Mouse (Mus musculus) liver, adult 2 months (tissue): ENCODE measurements around the gene Ddx3x. TPM values are rescaled to one million over a fixed set of nuclear protein-coding genes. Genes with fewer than 3 reads are reported as not detected.

Experiments
- DNase-seq: peaks from one replicate; pipeline ENCODE4 v3.0.0-alpha.2; 2011; ENCODE audit warnings: low read depth, low spot score; ENCODE audit errors: extremely low read depth
- H3K27ac ChIP-seq: fragments of 200-500 bp; replicated peaks from 2 replicates; pipeline ENCODE4 v1.5.1; 2012; ENCODE audit warnings: low read depth, mild to moderate bottlenecking, control low read depth, inconsistent platforms, low read length; ENCODE audit not compliant: insufficient read depth
- H3K27me3 ChIP-seq: fragments of 200-500 bp; 2 replicates; pipeline ENCODE4 v1.6.1; 2012; ENCODE audit warnings: mild to moderate bottlenecking, moderate library complexity, low read length, inconsistent platforms; ENCODE audit not compliant: control insufficient read depth, insufficient read depth
- H3K36me3 ChIP-seq: fragments of 200-500 bp; 2 replicates; pipeline ENCODE4 v1.6.1; 2012; ENCODE audit warnings: low read length, inconsistent platforms; ENCODE audit not compliant: control insufficient read depth, insufficient read depth
- H3K4me1 ChIP-seq: fragments of 200-500 bp; 2 replicates; pipeline ENCODE4 v1.6.1; 2011; ENCODE audit warnings: low read length; ENCODE audit not compliant: control insufficient read depth, insufficient read depth
- H3K4me3 ChIP-seq: fragments of 200-500 bp; 2 replicates; pipeline ENCODE4 v1.5.1; 2011; ENCODE audit warnings: low read depth, mild to moderate bottlenecking, control low read depth, low read length, moderate library complexity; ENCODE audit not compliant: insufficient read depth
- H3K79me2 ChIP-seq: fragments of 200-500 bp; 2 replicates; pipeline ENCODE4 v1.6.1; 2012; ENCODE audit warnings: inconsistent platforms, mild to moderate bottlenecking, low read length, moderate library complexity; ENCODE audit not compliant: control insufficient read depth, insufficient read depth
- H3K9ac ChIP-seq: fragments of 200-500 bp; 2 replicates; pipeline ENCODE4 v1.6.1; 2012; ENCODE audit warnings: low read depth, mild to moderate bottlenecking, control low read depth, inconsistent platforms, low read length
- CTCF ChIP-seq: fragments of 200-500 bp; IDR thresholded peaks from 2 replicates; pipeline ENCODE4 v1.5.1; 2011; ENCODE audit warnings: low read depth, low read length, control low read depth
- POLR2A ChIP-seq: fragments of 200-500 bp; IDR thresholded peaks from 2 replicates; pipeline ENCODE4 v1.6.1; 2011; ENCODE audit warnings: low read length, control low read depth; ENCODE audit not compliant: insufficient read depth; ENCODE audit errors: extremely low read depth
- WGBS: fragments of 180-500 bp; shearing (Covaris S2); methylation state at CpG from one replicate; pipeline ENCODE4 v1.1.7; 2018; 5-methylcytosine and 5-hydroxymethylcytosine counted together
- polyA plus RNA-seq: library from polyadenylated mRNA; depleted of rRNA; stranded (reverse); fragments of >200 nt; gene quantifications from 2 replicates; pipeline ENCODE4 v1.2.3, GENCODE M21; 2012
- total RNA-seq: library from RNA; depleted of rRNA; stranded (reverse); fragments of >200 nt; gene quantifications from 2 replicates; pipeline ENCODE4 v1.2.3, GENCODE M21; 2014

The Ddx3x gene
- total and polyA plus RNA-seq, 2 experiments = 19.9 to 147 TPM

DNA sequence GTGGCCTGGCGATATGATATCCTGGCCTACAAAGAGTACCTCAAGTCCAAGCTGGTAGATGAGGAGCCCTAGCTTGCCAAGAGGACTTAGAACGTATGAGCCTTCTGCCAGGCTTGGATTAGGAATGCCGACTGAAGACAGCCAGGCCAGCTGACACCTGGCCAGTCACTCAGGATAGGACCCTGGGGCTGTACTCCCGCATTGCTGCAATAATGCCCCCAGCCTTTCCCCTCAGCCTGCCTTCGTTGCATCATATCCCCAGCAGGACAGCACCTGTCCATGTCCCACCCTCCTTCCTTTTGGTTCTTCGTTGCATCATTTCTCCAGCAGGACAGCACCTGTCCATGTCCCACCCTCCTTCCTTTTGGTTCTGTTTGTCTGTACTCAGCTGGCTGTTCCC is 41.3 kb upstream of the Ddx3x start:
- H3K36me3 ChIP-seq = no peaks in the 10 kb centered on the region
- no peaks in the 10 kb centered on the region for H3K27me3 ChIP-seq
- 87% methylated on average over 6 of the region's 6 CpGs for WGBS
- no peak overlapping the region for H3K27ac ChIP-seq
- no peaks in the 10 kb centered on the region for H3K79me2 ChIP-seq
- H3K4me1 ChIP-seq = peaks cover 4% of the 10 kb centered on the region
- H3K4me3 ChIP-seq = no peak overlapping the region
- TF ChIP-seq POLR2A (no peak), CTCF (no peak)
- no peak for DNase-seq
- H3K9ac ChIP-seq = no peak overlapping the region

DNA sequence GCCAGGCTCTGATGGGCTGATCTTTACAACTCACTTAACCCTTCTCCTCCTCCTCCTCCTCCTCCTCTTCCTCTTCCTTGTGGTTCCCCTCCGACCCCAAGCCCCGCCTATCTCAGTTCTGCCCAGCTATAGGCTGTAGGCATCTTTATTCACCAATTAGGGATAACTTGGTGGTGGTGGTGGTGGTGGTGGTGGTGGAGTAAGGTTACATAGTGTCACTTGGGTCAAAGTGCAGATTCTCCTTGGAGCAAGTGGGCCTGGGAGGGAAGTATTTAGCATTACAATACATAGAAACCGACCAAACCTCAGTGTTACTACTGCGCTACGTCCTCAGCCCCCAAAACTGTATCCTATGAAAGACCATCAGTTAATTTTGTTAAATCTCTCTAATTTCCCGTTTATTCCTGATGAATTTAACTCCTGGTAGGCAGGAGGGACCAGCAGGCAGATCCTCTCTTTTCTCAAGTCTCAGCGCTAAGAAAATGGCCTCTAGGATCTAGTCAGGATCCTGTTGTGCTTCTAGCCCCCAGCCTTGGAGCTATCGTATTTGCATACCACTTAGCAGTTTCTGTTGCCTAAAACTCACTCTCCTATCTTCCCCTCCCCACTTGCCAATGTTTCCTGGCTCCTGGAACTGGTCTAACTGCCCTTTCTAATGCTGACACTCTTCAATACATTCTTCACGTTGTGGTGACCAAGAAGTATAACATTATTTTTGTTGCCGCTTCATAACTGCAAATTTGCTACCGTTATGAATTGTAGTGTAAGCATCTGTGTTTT is 39.9 kb upstream of the Ddx3x start:
- no peak overlapping the region for H3K4me3 ChIP-seq

DNA sequence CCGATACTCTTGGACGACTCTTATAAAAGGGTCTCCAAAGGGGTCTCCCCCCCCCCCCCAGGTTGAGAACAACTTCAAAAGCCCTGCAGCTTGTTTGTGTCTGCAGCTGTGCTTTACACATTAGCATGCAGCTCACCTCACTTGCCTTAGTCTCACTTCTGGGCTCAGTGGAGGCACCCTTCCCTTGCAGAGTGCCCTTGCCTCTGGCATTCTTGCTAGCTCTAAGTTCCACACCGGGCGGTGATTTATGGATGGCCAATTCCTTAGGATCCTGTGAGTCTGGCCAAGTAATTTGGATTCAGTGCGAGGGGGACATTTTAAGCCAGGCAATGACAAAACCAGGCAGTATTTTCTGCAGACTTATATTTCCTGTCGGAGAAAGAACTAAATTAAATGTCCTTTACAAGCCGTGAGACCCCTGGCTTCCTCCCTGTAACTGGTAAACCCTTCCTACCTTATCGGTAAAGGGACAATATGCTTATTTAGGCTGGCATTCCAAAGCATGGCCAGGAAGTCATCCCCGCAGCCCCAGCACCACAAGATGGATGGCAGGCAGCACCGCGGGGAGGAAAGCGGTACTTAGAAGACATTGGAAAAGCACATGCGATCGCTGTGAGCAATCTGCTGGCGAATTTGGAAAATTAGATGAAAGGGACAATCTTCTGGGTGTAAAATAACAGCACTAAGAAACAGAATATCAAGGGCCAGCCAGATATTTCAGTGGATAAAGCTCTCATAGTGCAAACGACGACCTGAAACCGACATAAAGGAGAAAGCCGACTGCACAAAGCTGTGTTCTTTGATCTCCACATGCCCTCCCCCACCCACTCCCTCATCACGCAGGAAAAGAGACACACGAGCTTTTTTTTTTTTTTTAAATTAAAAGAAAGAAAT is 39.1 kb upstream of the Ddx3x start:
- Histone ChIP-seq H3K79me2 (no peaks in the 10 kb centered on the region), H3K36me3 (no peaks in the 10 kb centered on the region), H3K27me3 (no peaks in the 10 kb centered on the region), H3K9ac (peak overlapping the region; percentile 80), H3K4me1 (peaks cover 7% of the 10 kb centered on the region; the same call in 1 of the 2 replicates), H3K4me3 (peak overlapping the region; percentile 73), H3K27ac (peak overlapping the region; percentile 87)
- 18% methylated on average over 20 of the region's 21 CpGs for WGBS
- DNase-seq = peak; percentile 19
- no peak for TF ChIP-seq POLR2A
- no peak for TF ChIP-seq CTCF

More for the DNA sequence above, 39.9 kb upstream of the Ddx3x start:
- Histone ChIP-seq H3K9ac (no peak overlapping the region), H3K36me3 (no peaks in the 10 kb centered on the region), H3K27me3 (no peaks in the 10 kb centered on the region), H3K27ac (no peak overlapping the region), H3K79me2 (no peaks in the 10 kb centered on the region), H3K4me1 (peaks cover 9% of the 10 kb centered on the region)
- DNase-seq = no peak
- TF ChIP-seq CTCF = no peak
- no peak for TF ChIP-seq POLR2A
- WGBS = 58% methylated on average over 11 of the region's 11 CpGs

DNA sequence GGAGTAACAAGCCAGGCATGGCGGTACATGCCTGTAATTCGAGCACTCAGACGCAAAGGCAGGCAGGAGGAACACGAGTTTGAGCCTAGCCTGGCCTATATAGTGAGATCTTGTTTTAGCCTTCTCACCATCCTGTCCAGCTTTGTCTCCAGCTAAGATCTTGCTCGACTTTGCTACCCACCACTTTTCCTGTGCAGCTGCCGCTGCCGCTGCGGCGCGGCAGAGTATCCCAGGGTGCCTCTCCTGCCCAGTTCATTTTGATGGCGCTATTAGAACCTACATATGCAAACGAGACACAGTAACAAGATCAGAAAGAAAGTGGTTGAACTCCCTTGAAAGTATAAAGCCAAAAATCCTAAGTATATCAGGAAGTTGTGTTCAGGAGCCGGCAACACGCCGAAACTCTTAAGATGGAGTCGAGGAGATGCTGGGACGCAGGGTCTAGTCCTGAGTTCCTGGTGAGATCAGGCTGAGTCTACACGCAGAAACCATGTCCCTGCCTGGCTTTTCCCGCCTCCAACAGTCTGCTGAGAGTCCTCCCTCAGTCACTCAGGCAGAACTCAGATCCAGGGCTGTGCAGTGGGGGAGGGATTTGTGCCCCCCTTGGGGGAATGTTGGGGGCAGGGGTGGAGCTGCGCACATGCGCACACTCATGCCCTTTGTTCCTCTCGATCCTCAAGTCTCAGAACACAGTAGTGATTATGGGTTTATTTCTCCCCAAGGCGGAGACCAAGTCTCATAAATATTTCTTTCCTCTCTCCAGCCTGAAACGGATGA is 38.3 kb upstream of the Ddx3x start:
- Histone ChIP-seq H3K9ac (peak overlapping the region; percentile 80), H3K36me3 (no peaks in the 10 kb centered on the region), H3K27me3 (no peaks in the 10 kb centered on the region), H3K79me2 (no peaks in the 10 kb centered on the region), H3K4me1 (peaks cover 7% of the 10 kb centered on the region; the same call in 1 of the 2 replicates), H3K4me3 (peak overlapping the region; percentile 73), H3K27ac (peak overlapping the region; percentile 87)
- DNase-seq = peak; percentile 56
- WGBS = 2% methylated on average over 23 of the region's 24 CpGs
- TF ChIP-seq CTCF (no peak), POLR2A (no peak)

DNA sequence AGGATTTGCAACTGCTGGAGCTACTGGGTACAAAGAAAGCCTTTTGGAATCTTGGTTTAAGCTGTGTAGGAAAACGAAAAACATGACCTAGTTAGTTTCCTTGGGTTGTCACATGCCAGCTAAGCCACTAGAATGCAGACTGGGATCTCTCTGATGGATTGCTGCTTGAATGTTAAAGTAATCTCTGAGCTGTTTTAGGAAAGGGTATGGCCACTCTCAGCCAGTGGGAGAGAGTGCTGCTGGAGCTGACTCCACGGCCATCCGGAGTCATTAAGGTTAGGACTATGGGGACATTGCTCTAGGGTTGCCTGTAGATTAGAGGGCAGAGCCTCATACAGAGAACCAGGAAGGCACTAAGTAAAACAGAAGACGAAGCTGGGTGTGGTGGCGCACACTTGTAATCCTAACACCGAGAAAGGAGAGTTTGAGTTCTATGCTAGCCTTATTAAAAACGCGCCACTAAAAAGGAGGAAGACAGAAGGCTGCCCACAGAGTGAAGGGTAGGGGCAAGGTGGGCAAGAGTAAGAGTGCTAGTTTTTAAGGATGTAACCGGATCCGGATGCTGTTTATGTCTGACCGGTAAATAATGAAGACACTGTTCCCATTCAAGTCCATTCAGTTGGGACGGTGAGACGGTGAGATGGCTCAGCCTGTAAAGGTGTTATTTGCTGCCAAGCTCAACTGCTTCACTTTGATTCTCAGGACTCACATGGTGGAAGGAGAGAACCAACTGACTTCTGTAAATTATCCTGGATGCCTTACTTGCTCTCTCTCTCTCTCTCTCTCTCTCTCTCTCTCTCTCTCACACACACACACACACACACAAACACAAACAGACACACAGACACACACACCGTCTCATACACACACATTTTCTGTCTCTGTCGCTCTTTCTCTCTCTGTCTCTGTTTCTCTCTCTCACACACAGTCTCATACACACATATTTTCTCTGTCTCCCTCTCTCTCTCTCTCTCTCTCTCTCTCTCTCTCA is 37.3 kb upstream of the Ddx3x start:
- WGBS = 6% methylated on average over 15 of the region's 15 CpGs
- peak overlapping the region; percentile 87 for H3K27ac ChIP-seq
- H3K36me3 ChIP-seq = no peaks in the 10 kb centered on the region
- peak overlapping the region; percentile 53 for H3K4me3 ChIP-seq
- no peaks in the 10 kb centered on the region for H3K27me3 ChIP-seq
- H3K9ac ChIP-seq = peak overlapping the region; percentile 64
- no peaks in the 10 kb centered on the region for H3K79me2 ChIP-seq
- peaks cover 7% of the 10 kb centered on the region; the same call in 1 of the 2 replicates for H3K4me1 ChIP-seq
- DNase-seq = peak; percentile 41
- TF ChIP-seq CTCF (no peak), POLR2A (no peak)
